Comparison of ENCODE assay signal across 32 mouse cellular contexts in genomic region chr10:108329771-108330170, GRCm38 (mm10). TPM values are rescaled to one million over a fixed set of nuclear protein-coding genes. Genes with fewer than 3 reads are reported as not detected.
A peak's percentile ranks its signal among the peaks of the same experiment; 100 is the strongest.
DNase-seq lines count a peak whose midpoint lies in the region; ATAC-seq and TF ChIP-seq lines count a peak whose summit lies in the region.
"Had no signal": no experiment of that assay in that cellular context is flagged by ENCODE, and none has a peak within 500 bp of the region (broad histone marks: within the 10 kb centered on the region; RNA-seq: fewer than 3 reads in every experiment).

No protein-coding gene starts in this region.

- H3K4me1 ChIP-seq in liver, adult 2 months (ENCODE audit: control insufficient read depth, insufficient read depth, low read length) = peaks cover 2% of the 10 kb centered on the region; the same call in 1 of the 2 replicates
- no peaks in the 10 kb centered on the region; the same call in 1 of the 2 replicates for H3K4me1 ChIP-seq in liver, embryonic 11.5 days (replicated peaks; ENCODE audit: control insufficient read depth, insufficient read depth, low read length)
- H3K4me1 ChIP-seq in MEL (ENCODE audit: control insufficient read depth in 1 of 2, insufficient read depth in 2 of 2, low read length in 2 of 2) = peaks cover 12% of the 10 kb centered on the region in 2 experiments; a peak in 3 of 4 replicates
- peaks cover 6% of the 10 kb centered on the region for H3K4me1 ChIP-seq in intestine, embryonic 14.5 days (replicated peaks; ENCODE audit: control insufficient read depth, insufficient read depth, low read length)
- H3K4me1 ChIP-seq in stomach, embryonic 16.5 days (ENCODE audit: control insufficient read depth, insufficient read depth, low read length) = no peaks in the 10 kb centered on the region; the same call in 1 of the 2 replicates
- H3K4me1 ChIP-seq: neural tube, embryonic 12.5 days had no signal

- ATAC-seq in liver, embryonic 11.5 days (replicated peaks; ENCODE audit: low FRiP score) = no peak
- no peak for ATAC-seq in intestine, embryonic 14.5 days (replicated peaks; ENCODE audit: low FRiP score, low TSS enrichment, low read depth)
- ATAC-seq in stomach, embryonic 16.5 days (ENCODE audit: insufficient read depth, low FRiP score) = no peak
- ATAC-seq: forebrain, embryonic 16.5 days; inflammation-experienced regulatory T-cells, adult 6 months; Patski had no signal

- H3K79me2 ChIP-seq in liver, adult 2 months (ENCODE audit: control insufficient read depth, insufficient read depth, low read length) = no peaks in the 10 kb centered on the region; the same call in 1 of the 2 replicates
- peaks cover 21% of the 10 kb centered on the region for H3K79me2 ChIP-seq in MEL (ENCODE audit: control insufficient read depth, insufficient read depth, low read length, poor library complexity)

- H3K9ac ChIP-seq in liver, adult 2 months (ENCODE audit: low read depth, low read length) = no peak overlapping the region
- no peak overlapping the region for H3K9ac ChIP-seq in liver, embryonic 11.5 days (ENCODE audit: low read depth, low read length)
- no peak overlapping the region for H3K9ac ChIP-seq in MEL (ENCODE audit: control insufficient read depth, low read depth, low read length, poor library complexity, severe bottlenecking)
- no peak overlapping the region for H3K9ac ChIP-seq in intestine, embryonic 14.5 days (ENCODE audit: low read length)
- no peak overlapping the region for H3K9ac ChIP-seq in stomach, embryonic 16.5 days (ENCODE audit: low read length)
- H3K9ac ChIP-seq: hindbrain, embryonic 15.5 days; kidney, embryonic 15.5 days; limb, embryonic 13.5 days; liver, embryonic 14.5 days; lung, embryonic 15.5 days; midbrain, embryonic 12.5 days; neural tube, embryonic 12.5 days had no signal

- H3K27me3 ChIP-seq in liver, adult 2 months (ENCODE audit: control insufficient read depth, insufficient read depth, low read length) = no peaks in the 10 kb centered on the region
- H3K27me3 ChIP-seq in liver, embryonic 11.5 days (replicated peaks; ENCODE audit: control insufficient read depth, insufficient read depth, low read length) = peaks cover 6% of the 10 kb centered on the region
- no peaks in the 10 kb centered on the region for H3K27me3 ChIP-seq in MEL (ENCODE audit: control insufficient read depth in 1 of 2, insufficient read depth in 2 of 2, low read length in 2 of 2)
- H3K27me3 ChIP-seq in intestine, embryonic 14.5 days (replicated peaks; ENCODE audit: control insufficient read depth, insufficient read depth, low read length) = 0 out of 2 replicates have a peak, but pooled peaks cover 4% of the 10 kb centered on the region
- no peaks in the 10 kb centered on the region for H3K27me3 ChIP-seq in stomach, embryonic 16.5 days (ENCODE audit: control insufficient read depth, insufficient read depth, low read length)
- H3K27me3 ChIP-seq: CH12.LX; lung, embryonic 15.5 days; Patski had no signal

- TF ChIP-seq POLR2A in liver, adult 2 months (IDR thresholded peaks at IDR 0.05; ENCODE audit: extremely low read depth, insufficient read depth, low read length) = no peak
- TF ChIP-seq POLR2A in MEL (IDR thresholded peaks at IDR 0.05; ENCODE audit: control insufficient read depth in 1 of 2, insufficient read depth in 1 of 2, low read depth in 1 of 2, low read length in 2 of 2, poor library complexity in 1 of 2) = no peak

- no peak for TF ChIP-seq RAD21 in MEL (IDR thresholded peaks at IDR 0.05; ENCODE audit: low read depth, low read length)

- no peak for TF ChIP-seq EP300 in MEL (IDR thresholded peaks at IDR 0.05; ENCODE audit: low read depth in 1 of 2, low read length in 2 of 2)

- H3K4me2 ChIP-seq in liver, embryonic 11.5 days = no peak overlapping the region
- no peak overlapping the region for H3K4me2 ChIP-seq in intestine, embryonic 14.5 days (ENCODE audit: low read length)
- no peak overlapping the region for H3K4me2 ChIP-seq in stomach, embryonic 16.5 days (ENCODE audit: low read depth, low read length)
- H3K4me2 ChIP-seq: hindbrain, embryonic 15.5 days; kidney, embryonic 15.5 days; limb, embryonic 13.5 days; lung, embryonic 15.5 days; midbrain, embryonic 12.5 days; neural tube, embryonic 12.5 days had no signal

- 31% methylated on average over 5 of the region's 5 CpGs for WGBS in liver, adult 2 months
- WGBS in liver, embryonic 11.5 days = 76% methylated on average over 5 of the region's 5 CpGs
- 62% methylated on average over 5 of the region's 5 CpGs for WGBS in intestine, embryonic 14.5 days
- 51% methylated on average over 5 of the region's 5 CpGs for WGBS in stomach, embryonic 16.5 days

- H3K4me3 ChIP-seq in liver, adult 2 months (ENCODE audit: insufficient read depth, low read depth, low read length) = no peak overlapping the region
- no peak overlapping the region for H3K4me3 ChIP-seq in liver, embryonic 11.5 days (ENCODE audit: low read depth, low read length)
- peak overlapping the region in 1 of 2 experiments; percentile 53; a peak in 1 of 4 replicates for H3K4me3 ChIP-seq in MEL (ENCODE audit: control insufficient read depth in 1 of 2, insufficient read depth in 1 of 2, low read depth in 2 of 2, low read length in 2 of 2)
- no peak overlapping the region for H3K4me3 ChIP-seq in intestine, embryonic 14.5 days (ENCODE audit: low read depth, low read length)
- H3K4me3 ChIP-seq in stomach, embryonic 16.5 days (replicated peaks; ENCODE audit: low read length) = no peak overlapping the region
- H3K4me3 ChIP-seq: erythroblast, embryonic 14.5 days; hindbrain, embryonic 10.5 days; hindbrain, embryonic 15.5 days; kidney, embryonic 15.5 days; layer of hippocampus, adult 2 months; left cerebral cortex, adult 2 months; limb, embryonic 13.5 days; lung, embryonic 15.5 days; megakaryocyte, embryonic 14.5 days; midbrain, embryonic 12.5 days; myocyte; neural tube, embryonic 12.5 days had no signal

- H3K9me3 ChIP-seq in liver, embryonic 11.5 days (ENCODE audit: control insufficient read depth, low read length) = no peaks in the 10 kb centered on the region
- H3K9me3 ChIP-seq in MEL (replicated peaks; ENCODE audit: insufficient read depth, low read length) = no peaks in the 10 kb centered on the region
- no peaks in the 10 kb centered on the region for H3K9me3 ChIP-seq in intestine, embryonic 14.5 days (ENCODE audit: control insufficient read depth, low read length)
- no peaks in the 10 kb centered on the region for H3K9me3 ChIP-seq in stomach, embryonic 16.5 days (replicated peaks; ENCODE audit: control insufficient read depth, low read length)
- H3K9me3 ChIP-seq: hindbrain, embryonic 10.5 days; hindbrain, embryonic 15.5 days; kidney, embryonic 15.5 days; limb, embryonic 13.5 days; lung, embryonic 15.5 days; midbrain, embryonic 12.5 days; neural tube, embryonic 12.5 days had no signal

- H3K36me3 ChIP-seq in liver, adult 2 months (ENCODE audit: control insufficient read depth, insufficient read depth, low read length) = no peaks in the 10 kb centered on the region
- no peaks in the 10 kb centered on the region for H3K36me3 ChIP-seq in liver, embryonic 11.5 days (ENCODE audit: control insufficient read depth, insufficient read depth, low read length)
- peaks cover 0 to 10% of the 10 kb centered on the region in 2 experiments; a peak in 3 of 4 replicates for H3K36me3 ChIP-seq in MEL (ENCODE audit: control insufficient read depth in 1 of 2, insufficient read depth in 2 of 2, low read length in 2 of 2)
- H3K36me3 ChIP-seq in intestine, embryonic 14.5 days (ENCODE audit: control insufficient read depth, insufficient read depth, low read length) = no peaks in the 10 kb centered on the region
- H3K36me3 ChIP-seq in stomach, embryonic 16.5 days (ENCODE audit: control insufficient read depth, insufficient read depth, low read length) = no peaks in the 10 kb centered on the region
- H3K36me3 ChIP-seq: hindbrain, embryonic 10.5 days; hindbrain, embryonic 15.5 days; kidney, embryonic 15.5 days; limb, embryonic 13.5 days; lung, embryonic 15.5 days; midbrain, embryonic 12.5 days; neural tube, embryonic 12.5 days had no signal

- TF ChIP-seq CTCF in liver, adult 2 months (IDR thresholded peaks at IDR 0.05; ENCODE audit: low read depth, low read length) = no peak
- TF ChIP-seq CTCF in MEL (IDR thresholded peaks at IDR 0.05 in 2 of 3, conservative IDR thresholded peaks at IDR 0.05 in 1 of 3; ENCODE audit: control insufficient read depth in 1 of 3, insufficient read depth in 1 of 3, low read depth in 2 of 3, low read length in 3 of 3, poor library complexity in 1 of 3, severe bottlenecking in 1 of 3) = no peak

- DNase-seq in liver, adult 2 months (ENCODE audit: extremely low read depth, low read depth, low spot score) = peak; percentile 37
- DNase-seq in liver, embryonic 11.5 days (ENCODE audit: low spot score) = no peak
- peak; percentile 23 for DNase-seq in MEL (ENCODE audit: low read depth, low spot score)
- peak; percentile 62 for DNase-seq in intestine, embryonic 14.5 days (ENCODE audit: low spot score)
- DNase-seq in right cerebral cortex, postnatal 4 days = no peak
- DNase-seq in left cerebral cortex, postnatal 36 days (ENCODE audit: low spot score in 2 of 2) = no peak
- DNase-seq: adrenal gland, postnatal 14 days; cerebellum, adult 11-12 months; cerebellum, postnatal 10 days; heart, postnatal 14 days; lung, postnatal 4 days; thymus, adult 2 months; thymus, postnatal 36 days had no signal

- H3K27ac ChIP-seq in liver, adult 2 months (replicated peaks; ENCODE audit: insufficient read depth, low read depth, low read length) = no peak overlapping the region
- no peak overlapping the region for H3K27ac ChIP-seq in liver, embryonic 11.5 days (ENCODE audit: low read depth, low read length)
- no peak overlapping the region for H3K27ac ChIP-seq in MEL (ENCODE audit: control insufficient read depth, low read depth, low read length)
- H3K27ac ChIP-seq in intestine, embryonic 14.5 days (ENCODE audit: low read depth) = no peak overlapping the region
- H3K27ac ChIP-seq in stomach, embryonic 16.5 days (ENCODE audit: low read length) = peak overlapping the region; percentile 52; the same call in 1 of the 2 replicates
- H3K27ac ChIP-seq: hindbrain, embryonic 10.5 days; hindbrain, embryonic 15.5 days; kidney, embryonic 15.5 days; layer of hippocampus, adult 2 months; left cerebral cortex, adult 2 months; limb, embryonic 13.5 days; liver, embryonic 14.5 days; lung, embryonic 15.5 days; midbrain, embryonic 12.5 days; neural tube, embryonic 12.5 days had no signal

- intact Hi-C loops in left cerebral cortex, postnatal 36 days (cut with DNase I) = loop anchor here (10.0 kb wide), 1 partner anchor 115 kb away; no protein-coding TSS in a partner anchor

RNA-seq across cellular contexts. Expression of gene Pawr, which starts 2.1 kb away (rescaled TPM):
- 7.1 and 7.5 TPM in 2 replicates for total RNA-seq in liver, adult 2 months (2014; rRNA removed)
- 5.0 and 5.3 TPM in 2 replicates for polyA plus RNA-seq in liver, adult 2 months (2012; rRNA removed)
- polyA plus RNA-seq in liver, embryonic 11.5 days (2014; fragmentation: Nextera tagmentation; extraction: Ambion mirVana) = 12.8 and 13.7 TPM in 2 replicates
- total RNA-seq in MEL (2012; rRNA removed) = 19.1 and 20.7 TPM in 2 replicates
- 10 to 100 TPM in 1 of 2 experiments, not detected in 1; 29.6 TPM for polyA plus RNA-seq in MEL (2012; ENCODE audit: insufficient read depth in 1 of 2, insufficient read length in 2 of 2, low read depth in 1 of 2, low replicate concordance in 2 of 2, missing spikeins in 1 of 2)
- 12.9 and 13.3 TPM in 2 replicates for polyA plus RNA-seq in intestine, embryonic 14.5 days (2014; fragmentation: Nextera tagmentation; extraction: Ambion mirVana)
- polyA plus RNA-seq in stomach, embryonic 16.5 days (2015; fragmentation: Nextera tagmentation; extraction: Ambion mirVana) = 6.2 and 7.1 TPM in 2 replicates
- total RNA-seq in left cerebral cortex, postnatal 36 days (2021) = 1 to 10 TPM; 2.8 to 3.4 TPM
- total RNA-seq: CH12.LX; common myeloid progenitor, adult 5-6 weeks had no signal

Comparison
In these comparisons a context has a peak if more than half of its experiments do, and no peak if none do; other contexts are left out.
1. DNase-seq: peak in liver, adult 2 months (single experiment), MEL (single experiment) and intestine, embryonic 14.5 days (single experiment); none in liver, embryonic 11.5 days (single experiment), right cerebral cortex, postnatal 4 days (single experiment) and left cerebral cortex, postnatal 36 days (0 of 2).